Mouse (Mus musculus): Measurements from ENCODE around the gene Scgb2b15.
"Not testable (repeated sequence)": the region's sequence is repeated elsewhere in the genome, so short reads cannot be mapped to it uniquely, and the experiment has no call there.

Scgb2b15 gene

DNA sequence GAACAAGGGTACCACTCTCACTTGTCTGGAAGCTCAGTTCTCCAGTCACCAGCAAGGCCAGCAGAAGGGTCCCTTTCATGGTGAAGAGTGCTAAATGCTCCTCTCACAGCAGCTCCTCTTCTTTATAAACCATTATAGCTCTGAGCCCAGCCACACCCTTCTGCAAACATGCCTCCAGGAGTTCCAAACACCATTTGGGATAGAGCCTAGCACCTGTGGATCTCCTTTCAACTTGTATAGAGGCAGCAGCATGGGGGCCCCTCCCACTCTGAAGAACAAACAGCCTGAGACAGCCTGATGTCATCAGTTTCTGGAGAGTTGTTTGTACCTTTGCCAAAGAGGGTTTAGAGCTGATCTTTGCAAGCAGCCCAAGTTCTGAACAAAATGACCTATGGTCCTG lies at the start of gene Scgb2b15:
Gene Scgb2b15, minus strand, starts transcription at position 101 of the 400 bp plus-strand sequence.
- DNase-seq (ENCODE audit: low read depth, low spot score) = not testable (repeated sequence)

- not testable (repeated sequence) for DNase-seq (ENCODE audit: low read depth, low spot score)
These were observed 6.8 kb upstream of the Scgb2b15 start, which contains the start of gene Scgb1b15 for GRCm38 (mm10) chr7:32836254-32836653. Gene Scgb1b15, plus strand, starts transcription at chr7:32836554.

Measured in brain, embryonic 18.5 days (tissue).